Mouse (Mus musculus) myocyte (in vitro differentiated cells): ENCODE results near the gene Fscn3. TPM values are rescaled to one million over a fixed set of nuclear protein-coding genes. Genes with fewer than 3 reads are reported as not detected.

Source experiments
- H3K27me3 ChIP-seq: one replicate; pipeline ENCODE4 v1.6.1; 2011; ENCODE audit not compliant: control insufficient read depth, insufficient read depth, insufficient read length
- H3K36me3 ChIP-seq: one replicate; pipeline ENCODE4 v1.6.1; 2011; ENCODE audit not compliant: control insufficient read depth, insufficient read depth
- H3K4me2 ChIP-seq: one replicate; pipeline ENCODE4 v1.6.1; 2011; ENCODE audit warnings: low read depth, control low read depth
- H3K4me3 ChIP-seq: one replicate; pipeline ENCODE4 v1.5.1; 2011; ENCODE audit warnings: mild to moderate bottlenecking, control low read depth, moderate library complexity
- H3K79me2 ChIP-seq: one replicate; pipeline ENCODE4 v1.6.1; 2011; ENCODE audit not compliant: control insufficient read depth, insufficient read depth
- H3ac ChIP-seq: one replicate; pipeline ENCODE4 v1.6.1; 2011; ENCODE audit not compliant: control insufficient read depth, insufficient read length
- CEBPB ChIP-seq: IDR thresholded peaks from 2 replicates; pipeline ENCODE4 v1.6.1; 2011; ENCODE audit warnings: mild to moderate bottlenecking, moderate library complexity; ENCODE audit not compliant: poor library complexity, insufficient read depth, severe bottlenecking
- E2F4 ChIP-seq: IDR thresholded peaks from one replicate; pipeline ENCODE4 v1.6.1; 2011; ENCODE audit warnings: mild to moderate bottlenecking, control low read depth, moderate library complexity; ENCODE audit not compliant: insufficient read depth
- MAX ChIP-seq: IDR thresholded peaks from one replicate; pipeline ENCODE4 v1.6.1; 2011; ENCODE audit warnings: low read depth, mild to moderate bottlenecking, control low read depth
- MYOD1 ChIP-seq, 3 experiments: IDR thresholded peaks; one replicate each; pipeline ENCODE4 v1.6.1; 2011; ENCODE audit warnings: control low read depth in 2 of 3, low read depth in 2 of 3, mild to moderate bottlenecking in 2 of 3, moderate library complexity in 1 of 3; ENCODE audit not compliant: insufficient read length in 2 of 3, control insufficient read depth in 1 of 3
- MYOG ChIP-seq, 3 experiments: IDR thresholded peaks; one replicate each; pipeline ENCODE4 v1.6.1; 2011; ENCODE audit warnings: control low read depth in 2 of 3, low read depth in 2 of 3, mild to moderate bottlenecking in 2 of 3; ENCODE audit not compliant: insufficient read length in 2 of 3, control insufficient read depth in 1 of 3, insufficient read depth in 1 of 3
- POLR2A ChIP-seq: IDR thresholded peaks from one replicate; pipeline ENCODE4 v1.6.1; 2011; ENCODE audit warnings: low read depth, mild to moderate bottlenecking, control low read depth, moderate library complexity; ENCODE audit not compliant: insufficient read length
- POLR2AphosphoS2 ChIP-seq: IDR thresholded peaks from one replicate; pipeline ENCODE4 v1.6.1; 2011; ENCODE audit warnings: low read depth, control low read depth; ENCODE audit not compliant: insufficient read length
- REST ChIP-seq: IDR thresholded peaks from one replicate; pipeline ENCODE4 v1.6.1; 2011; ENCODE audit warnings: mild to moderate bottlenecking, control low read depth, moderate library complexity; ENCODE audit not compliant: insufficient read depth, insufficient read length
- SRF ChIP-seq: IDR thresholded peaks from one replicate; pipeline ENCODE4 v1.6.1; 2011; ENCODE audit warnings: low read depth; ENCODE audit not compliant: control insufficient read depth, insufficient read length
- TCF12 ChIP-seq: IDR thresholded peaks from one replicate; pipeline ENCODE4 v1.6.1; 2011; ENCODE audit warnings: mild to moderate bottlenecking, control low read depth; ENCODE audit not compliant: poor library complexity, insufficient read depth, severe bottlenecking
- TCF3 ChIP-seq: IDR thresholded peaks from one replicate; pipeline ENCODE4 v1.6.1; 2011; ENCODE audit warnings: low read depth, control low read depth; ENCODE audit not compliant: insufficient read length
- USF1 ChIP-seq: IDR thresholded peaks from one replicate; pipeline ENCODE4 v1.6.1; 2011; ENCODE audit warnings: low read depth, mild to moderate bottlenecking, control low read depth, moderate library complexity
- polyA plus RNA-seq: library from polyadenylated mRNA; unstranded; fragments of >200 nt; fragmentation: generic; extraction: Trizol; gene quantifications from one replicate; pipeline ENCODE4 v1.2.1, GENCODE M21; 2012; ENCODE audit warnings: missing spikeins

The Fscn3 gene
- polyA plus RNA-seq, 1 experiment = not detected

DNA sequence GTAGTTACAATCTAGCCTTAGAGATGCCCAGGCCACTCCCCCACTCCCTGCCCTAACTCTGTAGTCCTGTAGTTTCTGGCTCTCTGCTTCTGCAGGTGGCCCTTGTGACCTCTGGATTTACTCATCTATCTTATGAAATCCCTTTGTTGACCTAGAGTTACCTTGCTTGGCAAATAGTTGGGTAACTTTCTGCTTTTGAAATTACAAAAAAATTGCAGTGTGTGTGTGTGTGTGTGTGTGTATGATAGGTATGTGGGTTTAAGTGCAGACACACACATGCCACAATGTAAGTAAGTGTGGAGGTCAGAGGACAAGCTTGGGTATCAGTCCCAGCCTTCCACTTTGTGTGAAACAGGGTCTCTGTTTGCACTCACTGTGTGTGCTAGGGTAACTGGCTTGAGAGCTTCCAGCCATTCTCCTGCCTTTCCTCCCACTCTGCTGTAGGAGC, 31.7 kb downstream of the Fscn3 start:
- Histone ChIP-seq H3K79me2 (no peaks in the 10 kb centered on the region), H3K36me3 (no peaks in the 10 kb centered on the region), H3K4me2 (no peak overlapping the region), H3K4me3 (no peak overlapping the region), H3K27me3 (peaks cover 4% of the 10 kb centered on the region), H3ac (no peak overlapping the region)
- TF ChIP-seq TCF12 = no peak
- TF ChIP-seq CEBPB = no peak
- no peak for TF ChIP-seq POLR2AphosphoS2
- TF ChIP-seq REST = no peak
- TF ChIP-seq SRF = no peak
- no peak for TF ChIP-seq MYOD1 (IDR thresholded peaks at IDR 0.05; ENCODE audit: control insufficient read depth in 1 of 3, insufficient read length in 2 of 3, low read depth in 2 of 3)
- TF ChIP-seq POLR2A = no peak
- no peak for TF ChIP-seq E2F4
- TF ChIP-seq MYOG (IDR thresholded peaks at IDR 0.05; ENCODE audit: control insufficient read depth in 1 of 3, insufficient read depth in 1 of 3, insufficient read length in 2 of 3, low read depth in 2 of 3) = no peak
- TF ChIP-seq TCF3 = no peak
- TF ChIP-seq USF1 = no peak
- TF ChIP-seq MAX = no peak

DNA sequence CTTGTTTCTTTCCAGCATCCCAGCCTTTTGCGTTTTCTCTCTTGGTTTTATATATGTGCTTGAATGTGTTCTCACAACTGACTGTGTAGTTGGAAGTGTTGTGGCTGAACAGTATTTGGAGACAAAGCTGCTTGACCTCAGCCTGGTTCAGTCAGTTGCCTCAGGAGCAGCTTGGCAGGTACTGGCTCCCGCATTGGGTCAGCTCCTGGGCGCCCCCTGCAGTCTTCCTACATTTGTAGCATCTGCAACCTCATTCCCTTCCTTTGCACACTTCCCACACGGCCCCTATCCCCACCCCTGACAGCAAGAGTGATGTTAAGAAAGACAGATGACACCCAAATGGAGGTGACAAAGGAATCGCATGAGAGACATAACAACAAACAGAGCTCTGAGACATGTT, 32.9 kb downstream of the Fscn3 start:
- Histone ChIP-seq H3K4me3 (no peak overlapping the region), H3K27me3 (peaks cover 4% of the 10 kb centered on the region), H3K4me2 (no peak overlapping the region), H3K36me3 (no peaks in the 10 kb centered on the region), H3K79me2 (no peaks in the 10 kb centered on the region), H3ac (no peak overlapping the region)
- no peak for TF ChIP-seq POLR2AphosphoS2
- TF ChIP-seq MYOD1 (IDR thresholded peaks at IDR 0.05; ENCODE audit: control insufficient read depth in 1 of 3, insufficient read length in 2 of 3, low read depth in 2 of 3) = no peak
- TF ChIP-seq REST = no peak
- no peak for TF ChIP-seq MYOG (IDR thresholded peaks at IDR 0.05; ENCODE audit: control insufficient read depth in 1 of 3, insufficient read depth in 1 of 3, insufficient read length in 2 of 3, low read depth in 2 of 3)
- no peak for TF ChIP-seq TCF3
- no peak for TF ChIP-seq USF1
- no peak for TF ChIP-seq E2F4
- no peak for TF ChIP-seq SRF
- no peak for TF ChIP-seq POLR2A

DNA sequence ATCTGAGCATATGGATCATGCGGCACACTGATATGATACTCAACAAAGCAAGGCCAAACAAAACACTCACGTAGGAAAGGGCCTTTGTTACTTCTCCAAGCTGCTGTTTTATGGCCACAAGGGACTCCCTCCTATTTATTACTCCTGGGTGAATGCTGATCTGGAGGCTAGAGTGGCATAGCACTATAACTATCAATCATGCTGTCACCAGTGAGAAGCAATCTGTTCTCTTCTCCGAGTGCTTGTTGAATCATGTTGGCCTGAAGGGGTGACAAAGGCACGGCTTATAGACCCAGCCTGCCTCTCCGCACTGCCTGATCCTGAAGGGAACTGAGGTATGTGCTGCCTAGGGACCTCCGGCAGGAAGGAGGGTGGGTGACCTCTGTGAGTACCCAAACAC, 37.0 kb downstream of the Fscn3 start:
- Histone ChIP-seq H3K4me3 (no peak overlapping the region), H3K79me2 (no peaks in the 10 kb centered on the region), H3K36me3 (no peaks in the 10 kb centered on the region), H3K27me3 (no peaks in the 10 kb centered on the region), H3ac (no peak overlapping the region), H3K4me2 (no peak overlapping the region)
- TF ChIP-seq MYOG (IDR thresholded peaks at IDR 0.05; ENCODE audit: control insufficient read depth in 1 of 3, insufficient read depth in 1 of 3, insufficient read length in 2 of 3, low read depth in 2 of 3) (no peak), POLR2A (no peak), SRF (no peak), REST (no peak), TCF12 (no peak), MAX (no peak), E2F4 (no peak), POLR2AphosphoS2 (no peak)

DNA sequence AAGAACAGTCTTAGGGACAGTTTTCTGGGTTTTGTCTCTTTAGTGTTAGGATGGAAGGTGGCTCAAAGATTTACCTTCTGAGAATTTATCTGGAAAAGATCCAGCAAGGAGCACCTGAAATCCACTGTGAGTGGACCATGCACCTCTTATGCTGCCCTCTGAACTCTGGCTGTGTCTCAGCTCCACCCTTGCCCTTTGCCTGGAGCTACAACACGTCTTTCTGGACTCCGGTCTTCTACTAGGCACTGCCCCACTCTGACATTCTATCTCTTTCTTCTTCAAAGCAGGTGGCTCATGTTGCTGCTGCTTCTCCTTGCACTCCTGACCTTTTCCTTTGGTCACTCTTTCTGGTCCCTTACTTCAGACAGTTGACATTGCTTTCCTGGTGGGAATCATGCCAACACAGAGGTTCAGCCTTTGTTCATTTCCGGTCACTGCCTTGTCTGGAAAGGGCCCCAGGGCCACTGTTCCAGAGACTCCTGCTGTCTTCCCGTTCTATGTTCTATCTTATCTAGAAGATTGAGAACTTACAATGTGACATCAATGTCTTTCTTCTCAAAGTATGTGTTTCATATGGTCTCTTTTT, 42.5 kb downstream of the Fscn3 start:
- Histone ChIP-seq H3K4me3 (no peak overlapping the region), H3K27me3 (no peaks in the 10 kb centered on the region), H3K4me2 (peak overlapping the region; percentile 28), H3K79me2 (no peaks in the 10 kb centered on the region), H3K36me3 (no peaks in the 10 kb centered on the region), H3ac (no peak overlapping the region)
- no peak for TF ChIP-seq CEBPB
- TF ChIP-seq MAX = no peak
- no peak for TF ChIP-seq TCF3
- TF ChIP-seq USF1 = no peak
- TF ChIP-seq POLR2A = no peak
- TF ChIP-seq SRF = no peak
- no peak for TF ChIP-seq POLR2AphosphoS2
- TF ChIP-seq TCF12 = no peak
- no peak for TF ChIP-seq REST
- TF ChIP-seq MYOD1 (IDR thresholded peaks at IDR 0.05; ENCODE audit: control insufficient read depth in 1 of 3, insufficient read length in 2 of 3, low read depth in 2 of 3) = no peak
- no peak for TF ChIP-seq MYOG (IDR thresholded peaks at IDR 0.05; ENCODE audit: control insufficient read depth in 1 of 3, insufficient read depth in 1 of 3, insufficient read length in 2 of 3, low read depth in 2 of 3)
- TF ChIP-seq E2F4 = no peak
